Mouse (Mus musculus) MEL (cell line): ENCODE data around the gene Chrm4. TPM values are rescaled to one million over a fixed set of nuclear protein-coding genes. Genes with fewer than 3 reads are reported as not detected.

Experiments
- DNase-seq: peaks from one replicate; pipeline ENCODE4 v3.0.0; 2011; ENCODE audit warnings: low read depth, low spot score
- H3K27ac ChIP-seq: 2 replicates; pipeline ENCODE4 v1.5.1; 2012; ENCODE audit warnings: low read depth, mild to moderate bottlenecking, control low read depth, low read length, moderate library complexity; ENCODE audit not compliant: control insufficient read depth
- H3K27me3 ChIP-seq, 2 experiments: fragments of 150-350 bp in 1 of 2; sonication (generic) in 1 of 2; 2 replicates each; pipeline ENCODE4 v1.6.1; 2012; ENCODE audit warnings: low read length in 2 of 2, mild to moderate bottlenecking in 2 of 2, improper control_type of control experiment in 1 of 2, moderate library complexity in 1 of 2; ENCODE audit not compliant: insufficient read depth in 2 of 2, control insufficient read depth in 1 of 2
- H3K36me3 ChIP-seq, 2 experiments: 2 replicates each; pipeline ENCODE4 v1.6.1; 2012 to 2014; ENCODE audit warnings: low read length in 2 of 2, improper control_type of control experiment in 1 of 2, inconsistent platforms in 1 of 2, mild to moderate bottlenecking in 1 of 2; ENCODE audit not compliant: insufficient read depth in 2 of 2, control insufficient read depth in 1 of 2
- H3K4me1 ChIP-seq, 2 experiments: fragments of 150-350 bp in 1 of 2; sonication (generic) in 1 of 2; 2 replicates each; pipeline ENCODE4 v1.6.1; 2012; ENCODE audit warnings: low read length in 2 of 2, improper control_type of control experiment in 1 of 2, mild to moderate bottlenecking in 1 of 2; ENCODE audit not compliant: insufficient read depth in 2 of 2, control insufficient read depth in 1 of 2
- H3K4me3 ChIP-seq, 2 experiments: fragments of 150-350 bp in 1 of 2; sonication (generic) in 1 of 2; 2 replicates each; pipeline ENCODE4 v1.5.1; 2012; ENCODE audit warnings: low read depth in 2 of 2, low read length in 2 of 2, mild to moderate bottlenecking in 2 of 2, moderate library complexity in 2 of 2, control low read depth in 1 of 2, improper control_type of control experiment in 1 of 2; ENCODE audit not compliant: control insufficient read depth in 1 of 2, insufficient read depth in 1 of 2
- H3K79me2 ChIP-seq: 2 replicates; pipeline ENCODE4 v1.6.1; 2012; ENCODE audit warnings: mild to moderate bottlenecking, low read length, moderate library complexity; ENCODE audit not compliant: control insufficient read depth, poor library complexity, insufficient read depth
- H3K9ac ChIP-seq: 2 replicates; pipeline ENCODE4 v1.6.1; 2012; ENCODE audit warnings: low read depth, mild to moderate bottlenecking, control low read depth, low read length, moderate library complexity; ENCODE audit not compliant: control insufficient read depth, poor library complexity, severe bottlenecking
- H3K9me3 ChIP-seq: fragments of 150-350 bp; sonication (generic); replicated peaks from 2 replicates; pipeline ENCODE4 v1.6.1; 2012; ENCODE audit warnings: mild to moderate bottlenecking, low read length, improper control_type of control experiment, moderate library complexity; ENCODE audit not compliant: insufficient read depth
- BHLHE40 ChIP-seq: IDR thresholded peaks from 2 replicates; pipeline ENCODE4 v1.6.1; 2012; ENCODE audit warnings: low read depth, mild to moderate bottlenecking, inconsistent platforms, low read length, improper control_type of control experiment, borderline replicate concordance
- CHD1 ChIP-seq: IDR thresholded peaks from 2 replicates; pipeline ENCODE4 v1.6.1; 2012; ENCODE audit warnings: low read depth, mild to moderate bottlenecking, inconsistent platforms, low read length, improper control_type of control experiment
- CHD2 ChIP-seq: IDR thresholded peaks from 2 replicates; pipeline ENCODE4 v1.6.1; 2011; ENCODE audit warnings: low read length, improper control_type of control experiment
- ELF1 ChIP-seq: IDR thresholded peaks from 2 replicates; pipeline ENCODE4 v1.6.1; 2014; ENCODE audit warnings: low read depth, mild to moderate bottlenecking, inconsistent platforms, low read length, improper control_type of control experiment, moderate library complexity
- EP300 ChIP-seq, 2 experiments: IDR thresholded peaks; 2 replicates each; pipeline ENCODE4 v1.6.1; 2011; ENCODE audit warnings: improper control_type of control experiment in 2 of 2, low read length in 2 of 2, low read depth in 1 of 2, mild to moderate bottlenecking in 1 of 2
- GATA1 ChIP-seq: IDR thresholded peaks from 2 replicates; pipeline ENCODE4 v1.6.1; 2011; ENCODE audit warnings: low read depth, low read length, improper control_type of control experiment
- KAT2A ChIP-seq: conservative IDR thresholded peaks from 2 replicates; pipeline ENCODE4 v1.6.1; 2012; ENCODE audit warnings: low read depth, low read length, improper control_type of control experiment, inconsistent platforms
- MAZ ChIP-seq: IDR thresholded peaks from 2 replicates; pipeline ENCODE4 v1.6.1; 2012; ENCODE audit warnings: low read depth, mild to moderate bottlenecking, inconsistent platforms, low read length, improper control_type of control experiment
- MEF2A ChIP-seq: IDR thresholded peaks from 2 replicates; pipeline ENCODE4 v1.6.1; 2014; ENCODE audit warnings: low read depth, mild to moderate bottlenecking, inconsistent platforms, low read length, improper control_type of control experiment; ENCODE audit not compliant: poor library complexity, insufficient replicate concordance, severe bottlenecking; ENCODE audit errors: extremely low read depth
- MXI1 ChIP-seq: IDR thresholded peaks from 2 replicates; pipeline ENCODE4 v1.6.1; 2011; ENCODE audit warnings: mild to moderate bottlenecking, low read depth, low read length, improper control_type of control experiment
- NRF1 ChIP-seq: IDR thresholded peaks from 2 replicates; pipeline ENCODE4 v1.6.1; 2014; ENCODE audit warnings: low read depth, mild to moderate bottlenecking, inconsistent platforms, low read length, improper control_type of control experiment, moderate library complexity; ENCODE audit not compliant: poor library complexity, insufficient read depth, severe bottlenecking
- POLR2A ChIP-seq, 2 experiments: IDR thresholded peaks; 2 replicates each; pipeline ENCODE4 v1.6.1; 2011 to 2012; ENCODE audit warnings: low read length in 2 of 2, mild to moderate bottlenecking in 2 of 2, control low read depth in 1 of 2, improper control_type of control experiment in 1 of 2, low read depth in 1 of 2, moderate library complexity in 1 of 2; ENCODE audit not compliant: control insufficient read depth in 1 of 2, insufficient read depth in 1 of 2, poor library complexity in 1 of 2
- RAD21 ChIP-seq: IDR thresholded peaks from 2 replicates; pipeline ENCODE4 v1.6.1; 2011; ENCODE audit warnings: mild to moderate bottlenecking, low read depth, low read length, improper control_type of control experiment
- SIN3A ChIP-seq: IDR thresholded peaks from 2 replicates; pipeline ENCODE4 v1.6.1; 2012; ENCODE audit warnings: low read length, improper control_type of control experiment, inconsistent platforms
- TBP ChIP-seq: IDR thresholded peaks from 2 replicates; pipeline ENCODE4 v1.8.0; 2011; ENCODE audit warnings: low read depth, low read length, improper control_type of control experiment
- UBTF ChIP-seq: IDR thresholded peaks from 2 replicates; pipeline ENCODE4 v1.6.1; 2012; ENCODE audit warnings: low read depth, mild to moderate bottlenecking, inconsistent platforms, low read length, improper control_type of control experiment, moderate library complexity, borderline replicate concordance; ENCODE audit not compliant: insufficient read depth
- USF1 ChIP-seq: IDR thresholded peaks from 2 replicates; pipeline ENCODE4 v1.6.1; 2014; ENCODE audit warnings: low read depth, mild to moderate bottlenecking, inconsistent platforms, low read length, improper control_type of control experiment, moderate library complexity
- ZNF384 ChIP-seq: IDR thresholded peaks from 2 replicates; pipeline ENCODE4 v1.6.1; 2012; ENCODE audit warnings: low read depth, mild to moderate bottlenecking, inconsistent platforms, low read length, improper control_type of control experiment
- polyA plus RNA-seq, 2 experiments: library from polyadenylated mRNA; stranded (reverse) in 1 of 2; unstranded in 1 of 2; fragments of >175 nt in 1 of 2; fragments of >200 nt in 1 of 2; gene quantifications; 2 replicates each; pipeline versions ENCODE4 v1.2.1 to v1.2.4; 2012; ENCODE audit warnings: low replicate concordance in 2 of 2, low read depth in 1 of 2; ENCODE audit not compliant: insufficient read length in 2 of 2, insufficient read depth in 1 of 2, missing spikeins in 1 of 2
- total RNA-seq: library from RNA; depleted of rRNA; stranded (reverse); fragments of 300-350 nt; gene quantifications from 2 replicates; pipeline ENCODE4 v1.2.3, GENCODE M21; 2012

Chrm4 gene
- total and polyA plus RNA-seq, 3 experiments: 21.5 to 29.0 TPM; not detected in 1

DNA sequence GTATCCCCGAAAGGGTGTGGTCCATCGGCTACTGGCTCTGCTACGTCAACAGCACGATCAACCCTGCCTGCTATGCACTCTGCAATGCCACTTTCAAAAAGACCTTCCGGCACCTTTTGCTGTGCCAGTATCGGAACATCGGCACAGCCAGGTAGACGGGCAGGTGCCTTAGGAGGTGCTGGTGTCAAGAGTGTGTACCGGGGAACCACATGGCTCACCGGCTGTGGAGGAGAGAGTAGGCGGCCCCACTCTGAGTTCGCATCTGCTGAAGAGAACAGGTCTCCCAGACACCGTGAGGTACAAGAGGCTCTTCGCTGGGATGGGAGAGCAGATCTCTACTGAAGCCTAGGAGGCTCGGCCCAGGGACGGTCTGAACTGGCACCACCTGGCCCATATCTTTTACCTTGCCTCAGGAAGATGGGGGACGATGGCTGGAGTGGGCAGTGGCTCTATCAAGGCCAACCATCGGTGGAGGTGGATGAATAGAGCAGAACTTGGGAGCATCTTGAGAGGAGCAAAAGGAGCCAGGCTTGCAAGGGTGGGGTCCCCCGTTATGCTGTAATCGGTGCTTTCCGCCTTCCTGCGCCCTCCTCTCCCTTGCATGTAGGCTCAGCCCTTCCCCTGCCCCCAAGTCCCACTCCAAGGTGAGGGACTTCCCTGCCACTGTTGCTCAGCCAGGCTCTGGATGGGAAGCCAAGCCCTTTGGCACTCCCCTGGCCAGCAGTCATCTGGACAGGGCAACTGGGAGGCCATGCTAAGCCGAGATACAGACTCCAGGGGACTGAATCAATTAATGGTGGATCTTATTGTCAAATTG is 1.7 kb downstream of the Chrm4 start:
- Histone ChIP-seq H3K27me3 (no peaks in the 10 kb centered on the region), H3K9me3 (no peaks in the 10 kb centered on the region), H3K4me1 (peaks cover 3 to 16% of the 10 kb centered on the region in 2 experiments), H3K4me3 (no peak overlapping the region), H3K9ac (no peak overlapping the region), H3K79me2 (peaks cover 22% of the 10 kb centered on the region), H3K36me3 (peaks cover 0 to 5% of the 10 kb centered on the region in 2 experiments; a peak in 2 of 4 replicates), H3K27ac (no peak overlapping the region)
- DNase-seq: no peak
- TF ChIP-seq USF1: no peak
- no peak for TF ChIP-seq TBP
- no peak for TF ChIP-seq KAT2A
- no peak for TF ChIP-seq MAZ
- no peak for TF ChIP-seq GATA1
- TF ChIP-seq BHLHE40: no peak
- no peak for TF ChIP-seq UBTF
- TF ChIP-seq MXI1: no peak
- TF ChIP-seq ELF1: no peak
- TF ChIP-seq NRF1: no peak
- TF ChIP-seq RAD21: no peak
- TF ChIP-seq MEF2A: no peak
- TF ChIP-seq EP300 (IDR thresholded peaks at IDR 0.05; ENCODE audit: low read depth in 1 of 2, low read length in 2 of 2): no peak
- TF ChIP-seq POLR2A (IDR thresholded peaks at IDR 0.05; ENCODE audit: control insufficient read depth in 1 of 2, insufficient read depth in 1 of 2, low read depth in 1 of 2, low read length in 2 of 2, poor library complexity in 1 of 2): no peak
- no peak for TF ChIP-seq CHD1

DNA sequence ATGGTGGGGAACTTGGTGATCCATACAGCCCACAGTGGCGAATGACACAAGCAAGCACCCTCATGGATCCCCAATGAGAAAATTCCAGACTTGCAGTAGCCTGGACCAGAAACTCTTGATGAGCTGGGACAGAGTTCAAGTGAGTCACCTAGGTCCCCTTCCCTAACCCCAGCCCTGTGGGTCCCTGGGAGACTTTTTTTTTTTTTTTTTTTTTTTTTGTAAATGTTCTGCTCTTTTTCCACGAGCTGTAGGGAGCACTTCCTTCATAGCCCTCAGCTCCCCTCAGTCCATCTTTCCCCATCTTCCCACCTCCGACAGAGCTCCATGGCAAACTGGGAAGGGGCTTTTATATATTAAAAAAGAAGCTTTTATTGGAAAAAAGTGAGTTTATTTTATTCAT is 2.4 kb downstream of the Chrm4 start:
- Histone ChIP-seq H3K36me3 (peaks cover 0 to 3% of the 10 kb centered on the region in 2 experiments; a peak in 2 of 4 replicates), H3K4me1 (peaks cover under 1 to 13% of the 10 kb centered on the region in 2 experiments), H3K27ac (no peak overlapping the region), H3K4me3 (no peak overlapping the region), H3K9me3 (no peaks in the 10 kb centered on the region), H3K9ac (no peak overlapping the region), H3K27me3 (no peaks in the 10 kb centered on the region), H3K79me2 (peaks cover 15% of the 10 kb centered on the region)
- TF ChIP-seq ZNF384: peak; percentile 73
- no peak for TF ChIP-seq CHD2
- no peak for TF ChIP-seq SIN3A
- no peak for DNase-seq
